Mouse (Mus musculus) liver, embryonic 13.5 days (tissue): ENCODE data around the gene Dcun1d3. TPM values are rescaled to one million over a fixed set of nuclear protein-coding genes. Genes with fewer than 3 reads are reported as not detected.
A peak's percentile ranks its signal among the peaks of the same experiment; 100 is the strongest.

Source experiments
- ATAC-seq: fragments of 200-750 bp; cut with Nextera tagmentation; 2 replicates; pipeline ENCODE4 v1.8.0; 2017; ENCODE audit warnings: low read depth, mild to moderate bottlenecking, moderate number of reproducible peaks, moderate library complexity
- DNase-seq: peaks from one replicate; pipeline ENCODE4 v3.0.0; 2022
- H3K27ac ChIP-seq: fragments of 300-500 bp; sonication (generic); 2 replicates; pipeline ENCODE4 v1.5.1; 2015; ENCODE audit warnings: moderate library complexity, mild to moderate bottlenecking, inconsistent platforms
- H3K27me3 ChIP-seq: fragments of 300-500 bp; sonication (generic); 2 replicates; pipeline ENCODE4 v1.6.1; 2015; ENCODE audit warnings: mild to moderate bottlenecking, inconsistent platforms
- H3K36me3 ChIP-seq: fragments of 300-500 bp; sonication (generic); 2 replicates; pipeline ENCODE4 v1.6.1; 2015; ENCODE audit warnings: mild to moderate bottlenecking, inconsistent platforms
- H3K4me1 ChIP-seq: fragments of 300-500 bp; sonication (generic); replicated peaks from 2 replicates; pipeline ENCODE4 v1.6.1; 2015; ENCODE audit warnings: inconsistent platforms
- H3K4me2 ChIP-seq: fragments of 300-500 bp; sonication (generic); 2 replicates; pipeline ENCODE4 v1.6.1; 2015; ENCODE audit warnings: inconsistent platforms, mild to moderate bottlenecking, moderate library complexity
- H3K4me3 ChIP-seq: fragments of 300-500 bp; sonication (generic); replicated peaks from 2 replicates; pipeline ENCODE4 v1.5.1; 2015; ENCODE audit warnings: mild to moderate bottlenecking, inconsistent platforms
- H3K9ac ChIP-seq: fragments of 300-500 bp; sonication (generic); 2 replicates; pipeline ENCODE4 v1.6.1; 2015; ENCODE audit warnings: mild to moderate bottlenecking, inconsistent platforms
- H3K9me3 ChIP-seq: fragments of 300-500 bp; sonication (generic); replicated peaks from 2 replicates; pipeline ENCODE4 v1.6.1; 2016; ENCODE audit warnings: inconsistent platforms
- WGBS: fragments of 180-500 bp; shearing (Covaris S2); methylation state at CpG from one replicate; pipeline ENCODE4 v1.1.7; 2015; ENCODE audit not compliant: insufficient replicate concordance; 5-methylcytosine and 5-hydroxymethylcytosine counted together
- polyA plus RNA-seq: library from polyadenylated mRNA; unstranded; fragments of >200 nt; fragmentation: Nextera tagmentation; extraction: Ambion mirVana; gene quantifications from 2 replicates; pipeline ENCODE4 v1.2.1, GENCODE M21; 2015

The Dcun1d3 gene
- 2.0 and 2.5 TPM in 2 replicates for polyA plus RNA-seq

DNA sequence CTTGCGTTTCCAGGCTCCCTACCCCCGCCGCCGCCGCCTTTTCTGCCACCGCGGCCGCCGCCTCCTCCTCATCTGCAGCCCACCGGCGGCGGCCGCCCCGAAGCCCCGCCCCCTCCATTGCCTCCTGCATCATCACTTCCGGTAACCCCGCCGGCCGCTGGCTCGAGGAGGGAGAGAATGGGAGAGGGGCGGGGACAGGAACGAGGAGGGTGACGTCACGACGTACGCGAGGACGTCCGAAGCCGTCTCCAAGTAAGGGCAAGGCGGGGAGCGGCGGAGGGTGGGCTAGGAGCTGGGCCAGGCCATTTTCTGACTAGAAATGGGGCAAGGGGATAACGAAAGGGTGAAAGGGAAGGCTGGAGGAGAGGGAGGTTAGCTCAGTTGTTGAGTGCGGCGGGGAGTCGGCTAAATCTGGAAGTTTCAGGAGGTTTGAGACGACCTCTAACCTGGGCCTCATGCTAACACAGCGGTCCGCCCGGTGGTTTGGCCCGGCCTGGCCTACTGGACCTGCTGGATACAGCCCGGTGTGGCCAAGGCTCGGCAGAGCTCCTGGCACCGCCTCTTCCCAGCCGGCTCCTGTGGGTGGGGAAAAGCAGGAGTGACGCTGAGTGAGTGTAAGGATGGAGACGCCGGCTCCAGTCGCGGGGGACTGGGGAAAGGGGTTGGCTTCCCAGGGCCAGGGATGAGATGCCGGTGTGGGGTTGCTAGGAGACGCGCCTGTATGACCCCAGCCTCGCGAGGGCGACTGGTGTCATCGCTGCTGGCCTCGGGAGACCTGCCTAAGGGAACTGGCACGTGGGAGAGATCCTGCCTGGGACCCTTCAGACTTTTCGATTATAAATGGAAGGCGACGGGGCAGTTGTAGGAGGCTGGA lies at the start of gene Dcun1d3, which contains the start of gene Lyrm1:
Gene Dcun1d3 (minus strand): TSS at position 660 of the 874 bp plus-strand sequence.
Gene Lyrm1 (plus strand): TSS at position 223 of the 874 bp plus-strand sequence.
- Histone ChIP-seq H3K4me1 (peaks cover 39% of the 10 kb centered on the region), H3K27me3 (no peaks in the 10 kb centered on the region), H3K9ac (peak within 1 kb of the TSS; percentile 80), H3K4me2 (peak within 1 kb of the TSS; percentile 95), H3K36me3 (no peaks in the 10 kb centered on the region), H3K27ac (peak within 1 kb of the TSS; percentile 80), H3K4me3 (peak within 1 kb of the TSS; percentile 77), H3K9me3 (no peaks in the 10 kb centered on the region)
- DNase-seq (peak; percentile 94), ATAC-seq (peak; percentile 98)
- WGBS: under 1% methylated on average over 63 of the region's 63 CpGs

DNA sequence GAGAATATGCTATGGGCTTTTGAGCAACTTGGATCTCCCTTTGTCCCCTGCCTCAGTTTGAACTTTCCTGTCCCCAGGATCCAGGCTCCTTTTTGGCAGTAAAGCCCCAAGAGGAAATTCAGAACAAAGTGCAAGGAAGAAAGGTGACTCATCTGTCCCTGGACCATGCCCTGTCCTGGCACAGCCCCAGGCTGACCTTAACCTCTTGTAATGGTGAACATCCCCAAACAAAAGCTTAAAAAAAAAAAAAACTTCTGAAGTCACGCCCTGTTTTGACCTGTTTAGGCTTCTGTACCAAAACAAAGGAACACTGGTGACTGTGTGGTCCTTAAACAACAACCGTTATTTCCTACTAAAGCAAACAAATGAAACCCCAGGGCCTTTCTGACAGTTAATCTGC lies 45.5 kb upstream of the Dcun1d3 start:
- Histone ChIP-seq H3K27me3 (no peaks in the 10 kb centered on the region), H3K27ac (no peak overlapping the region), H3K4me1 (no peaks in the 10 kb centered on the region), H3K4me3 (no peak overlapping the region), H3K9ac (no peak overlapping the region), H3K4me2 (no peak overlapping the region), H3K36me3 (no peaks in the 10 kb centered on the region), H3K9me3 (no peaks in the 10 kb centered on the region)
- DNase-seq: no peak
- whole genome bisulfite sequencing: 37% methylated on average over 2 of the region's 2 CpGs
- ATAC-seq: no peak

DNA sequence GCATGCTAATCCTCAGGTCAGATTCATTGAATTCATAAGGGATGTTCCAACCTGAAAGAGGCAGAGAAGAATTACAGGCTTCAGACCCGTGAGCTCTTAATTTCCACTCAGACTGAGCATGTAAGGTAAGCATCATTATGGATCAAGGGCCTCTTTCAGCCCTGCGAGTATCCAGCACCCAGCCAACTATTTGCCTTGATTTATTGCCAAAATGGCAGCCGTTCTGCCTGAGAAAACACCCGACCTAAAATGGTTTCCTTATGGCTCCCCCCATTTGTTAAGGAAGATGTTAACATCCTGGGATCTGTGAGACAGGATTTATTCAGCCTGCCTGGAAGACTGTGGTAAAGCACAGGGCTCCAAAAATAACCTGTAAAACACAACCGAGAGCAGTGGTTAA lies 40.9 kb upstream of the Dcun1d3 start:
- Histone ChIP-seq H3K4me3 (no peak overlapping the region), H3K4me1 (no peaks in the 10 kb centered on the region), H3K27ac (no peak overlapping the region), H3K36me3 (no peaks in the 10 kb centered on the region), H3K4me2 (no peak overlapping the region), H3K9me3 (no peaks in the 10 kb centered on the region), H3K9ac (no peak overlapping the region), H3K27me3 (no peaks in the 10 kb centered on the region)
- WGBS: 55% methylated on average over 5 of the region's 5 CpGs
- ATAC-seq (no peak), DNase-seq (no peak)

DNA sequence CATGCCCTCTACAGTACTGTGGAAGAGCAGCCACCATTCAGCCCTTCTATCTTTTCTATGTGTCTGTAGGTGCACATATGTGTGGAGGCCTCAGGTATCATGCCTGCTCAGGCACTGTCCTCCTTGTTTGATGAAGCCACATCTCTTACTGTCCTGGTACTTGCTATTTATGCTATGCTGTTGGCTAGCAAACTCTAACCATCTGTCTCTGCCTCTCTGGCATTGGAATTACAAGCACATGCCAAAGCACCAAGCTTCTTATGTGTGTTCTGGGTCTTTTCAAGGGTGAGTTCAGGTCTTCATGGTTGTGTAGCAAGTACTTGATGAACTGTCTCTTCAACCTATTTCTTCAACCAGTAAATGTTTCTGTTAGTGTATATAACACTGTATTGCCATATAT lies 40.2 kb upstream of the Dcun1d3 start:
- H3K27ac ChIP-seq: no peak overlapping the region
- ATAC-seq (no peak), DNase-seq (no peak)
- H3K27me3 ChIP-seq: no peaks in the 10 kb centered on the region
- H3K36me3 ChIP-seq: no peaks in the 10 kb centered on the region
- no peak overlapping the region for H3K4me3 ChIP-seq
- no peaks in the 10 kb centered on the region for H3K9me3 ChIP-seq
- H3K4me1 ChIP-seq: no peaks in the 10 kb centered on the region
- H3K9ac ChIP-seq: no peak overlapping the region
- H3K4me2 ChIP-seq: no peak overlapping the region

DNA sequence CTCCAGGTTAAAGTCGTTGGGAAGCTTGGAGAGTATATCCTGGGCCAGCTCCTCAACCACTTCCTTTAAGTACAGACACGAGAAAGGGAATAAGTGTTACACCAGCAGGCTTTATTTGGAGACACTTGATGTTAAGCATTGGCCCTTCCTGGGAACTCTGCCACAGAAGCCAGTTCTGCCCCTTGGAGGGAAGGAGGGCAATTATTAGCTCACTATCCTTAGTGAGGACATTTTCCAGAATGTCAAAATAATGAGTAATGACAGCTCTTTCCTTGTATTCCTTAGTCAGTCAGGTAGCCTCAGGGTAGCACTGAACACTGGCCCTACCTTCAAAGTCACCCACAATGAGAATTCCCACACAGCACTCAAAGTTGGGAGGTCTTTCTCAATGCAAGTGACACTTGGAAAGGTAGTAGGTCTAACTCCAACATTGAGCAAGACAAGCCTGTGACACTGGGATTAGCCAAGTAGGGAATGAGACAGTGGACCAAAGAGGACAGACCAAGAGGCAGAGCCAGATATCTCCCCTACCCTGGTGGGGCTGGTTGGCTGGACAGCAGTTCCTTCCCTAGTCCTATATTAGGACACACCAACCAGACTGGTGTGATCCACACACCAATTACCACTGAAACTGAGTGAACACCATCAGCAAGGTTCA lies 32.8 kb upstream of the Dcun1d3 start:
- Histone ChIP-seq H3K4me2 (no peak overlapping the region), H3K9me3 (no peaks in the 10 kb centered on the region), H3K36me3 (no peaks in the 10 kb centered on the region), H3K4me1 (no peaks in the 10 kb centered on the region), H3K27ac (no peak overlapping the region), H3K9ac (no peak overlapping the region), H3K27me3 (no peaks in the 10 kb centered on the region), H3K4me3 (no peak overlapping the region)
- ATAC-seq (no peak), DNase-seq (no peak)
- 31% methylated on average over 2 of the region's 2 CpGs for whole genome bisulfite sequencing

DNA sequence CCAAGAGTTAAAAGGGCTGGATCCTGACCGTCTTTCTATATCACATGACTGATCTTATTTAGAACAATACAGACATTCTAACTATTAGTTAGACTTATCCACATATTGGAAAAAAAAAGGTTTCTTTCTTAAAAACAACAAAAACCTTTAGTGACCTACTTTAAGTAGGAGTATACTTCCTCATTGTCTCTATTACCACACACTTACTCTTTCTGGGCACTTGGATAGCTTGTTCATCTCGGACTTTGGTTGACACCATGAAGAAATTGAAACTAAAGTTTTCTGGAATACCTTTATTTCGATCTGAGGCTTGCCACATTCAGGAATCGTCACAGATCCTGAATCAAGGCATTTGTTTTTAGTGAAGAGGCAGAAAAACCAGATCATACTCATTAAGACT lies 25.0 kb upstream of the Dcun1d3 start:
- ATAC-seq: no peak
- WGBS: 55% methylated on average over 4 of the region's 4 CpGs

GRCm38 (mm10) chr7:119920457-119920856 lies 24.4 kb upstream of the Dcun1d3 start:
- Histone ChIP-seq H3K9ac (no peak overlapping the region), H3K4me1 (no peaks in the 10 kb centered on the region), H3K36me3 (no peaks in the 10 kb centered on the region), H3K9me3 (no peaks in the 10 kb centered on the region), H3K4me2 (no peak overlapping the region), H3K4me3 (no peak overlapping the region), H3K27ac (no peak overlapping the region), H3K27me3 (no peaks in the 10 kb centered on the region)
- ATAC-seq (no peak), DNase-seq (no peak)
- WGBS: 24% methylated on average over 2 of the region's 2 CpGs

More for the DNA sequence above, 25.0 kb upstream of the Dcun1d3 start:
- Histone ChIP-seq H3K4me1 (no peaks in the 10 kb centered on the region), H3K36me3 (no peaks in the 10 kb centered on the region), H3K9ac (no peak overlapping the region), H3K4me2 (no peak overlapping the region), H3K27me3 (no peaks in the 10 kb centered on the region), H3K27ac (no peak overlapping the region), H3K4me3 (no peak overlapping the region), H3K9me3 (no peaks in the 10 kb centered on the region)
- DNase-seq: no peak

DNA sequence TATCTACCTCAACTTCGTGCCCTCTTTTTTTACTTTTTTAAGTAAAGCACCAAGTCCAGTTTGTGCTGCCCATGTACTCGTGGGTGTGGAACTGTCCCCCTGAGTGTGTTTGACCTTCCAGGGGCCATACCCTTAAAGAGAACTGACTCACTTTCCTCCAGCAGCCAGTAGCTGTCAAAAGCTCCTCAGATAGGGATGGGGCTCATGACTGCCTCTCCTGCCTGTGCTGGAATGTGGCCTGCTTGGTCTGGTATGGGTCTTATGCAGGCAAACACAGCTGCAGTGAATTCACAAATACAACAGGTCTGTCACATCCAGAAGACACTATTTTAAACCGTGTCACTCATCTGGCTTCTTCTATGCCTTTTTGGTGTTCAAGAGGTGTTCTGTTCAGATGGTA lies 15.6 kb upstream of the Dcun1d3 start:
- no peak overlapping the region for H3K4me3 ChIP-seq
- H3K27ac ChIP-seq: no peak overlapping the region
- no peaks in the 10 kb centered on the region for H3K4me1 ChIP-seq
- no peak overlapping the region for H3K9ac ChIP-seq
- DNase-seq: no peak
- H3K27me3 ChIP-seq: no peaks in the 10 kb centered on the region
- H3K9me3 ChIP-seq: no peaks in the 10 kb centered on the region
- no peaks in the 10 kb centered on the region for H3K36me3 ChIP-seq
- ATAC-seq: no peak
- no peak overlapping the region for H3K4me2 ChIP-seq
- 41% methylated on average over 3 of the region's 3 CpGs for WGBS

DNA sequence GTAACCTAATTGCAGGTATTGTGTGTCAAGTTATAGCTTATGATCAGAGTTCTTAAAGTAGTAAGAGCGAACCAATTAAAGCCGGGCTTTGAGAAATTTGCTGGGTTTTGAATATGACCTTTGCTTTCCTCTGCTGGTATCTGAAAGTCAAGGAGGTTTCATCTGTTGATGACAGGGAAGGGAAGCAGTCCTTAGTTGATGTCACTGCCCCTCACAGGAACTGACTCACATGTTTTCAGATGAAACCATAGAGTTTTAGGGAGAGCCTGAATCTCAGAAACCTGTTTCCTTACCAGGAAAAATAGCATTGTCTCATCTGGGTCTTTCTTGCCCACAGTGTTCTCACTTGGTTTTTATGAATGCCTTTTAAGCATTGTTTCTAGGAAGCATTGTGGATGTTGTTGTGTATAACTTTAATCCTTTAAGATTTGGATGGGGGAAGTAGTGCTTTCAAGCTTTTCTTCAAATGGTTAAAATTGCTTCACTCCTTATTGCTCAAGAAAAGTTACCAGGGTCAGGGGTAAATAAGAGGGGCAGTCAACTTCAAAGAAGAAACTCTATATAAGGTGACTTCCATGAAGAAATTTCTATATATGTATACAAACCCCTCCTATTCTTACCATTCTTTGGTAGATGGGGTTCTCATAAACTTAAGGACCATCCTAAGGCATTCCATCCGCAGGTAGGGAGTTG lies 10.6 kb upstream of the Dcun1d3 start:
- H3K9me3 ChIP-seq: no peaks in the 10 kb centered on the region
- H3K4me3 ChIP-seq: no peak overlapping the region
- 76% methylated on average over 3 of the region's 3 CpGs for WGBS
- no peak overlapping the region for H3K27ac ChIP-seq
- no peaks in the 10 kb centered on the region for H3K27me3 ChIP-seq
- H3K4me2 ChIP-seq: no peak overlapping the region
- ATAC-seq: no peak
- H3K4me1 ChIP-seq: no peaks in the 10 kb centered on the region
- no peak overlapping the region for H3K9ac ChIP-seq
- H3K36me3 ChIP-seq: no peaks in the 10 kb centered on the region
- DNase-seq: no peak

- ATAC-seq (no peak), DNase-seq (no peak)
- Histone ChIP-seq H3K27ac (no peak overlapping the region), H3K9me3 (no peaks in the 10 kb centered on the region), H3K36me3 (no peaks in the 10 kb centered on the region), H3K9ac (no peak overlapping the region), H3K4me3 (no peak overlapping the region), H3K27me3 (no peaks in the 10 kb centered on the region), H3K4me2 (no peak overlapping the region), H3K4me1 (peaks cover 26% of the 10 kb centered on the region)
- WGBS: 23% methylated on average over 3 of the region's 3 CpGs
These were observed 3.4 kb upstream of the Dcun1d3 start for GRCm38 (mm10) chr7:119899386-119900057.

- ATAC-seq (no peak), DNase-seq (no peak)
- Histone ChIP-seq H3K4me3 (no peak overlapping the region), H3K27ac (no peak overlapping the region), H3K36me3 (no peaks in the 10 kb centered on the region), H3K4me2 (no peak overlapping the region), H3K4me1 (peaks cover 31% of the 10 kb centered on the region), H3K9ac (no peak overlapping the region), H3K27me3 (no peaks in the 10 kb centered on the region), H3K9me3 (no peaks in the 10 kb centered on the region)
- 71% methylated on average over 1 of the region's 1 CpGs for WGBS
These were observed 2.3 kb upstream of the Dcun1d3 start for GRCm38 (mm10) chr7:119898247-119898856.
